Mouse (Mus musculus): Measurements from ENCODE around the gene Hist1h3i. TPM values are rescaled to one million over a fixed set of nuclear protein-coding genes. Genes with fewer than 3 reads are reported as not detected.
A peak's percentile ranks its signal among the peaks of the same experiment; 100 is the strongest.

Gene Hist1h3i
- total and polyA plus RNA-seq, 2 experiments from 2014 or later, result 20.0 to 291 TPM

DNA sequence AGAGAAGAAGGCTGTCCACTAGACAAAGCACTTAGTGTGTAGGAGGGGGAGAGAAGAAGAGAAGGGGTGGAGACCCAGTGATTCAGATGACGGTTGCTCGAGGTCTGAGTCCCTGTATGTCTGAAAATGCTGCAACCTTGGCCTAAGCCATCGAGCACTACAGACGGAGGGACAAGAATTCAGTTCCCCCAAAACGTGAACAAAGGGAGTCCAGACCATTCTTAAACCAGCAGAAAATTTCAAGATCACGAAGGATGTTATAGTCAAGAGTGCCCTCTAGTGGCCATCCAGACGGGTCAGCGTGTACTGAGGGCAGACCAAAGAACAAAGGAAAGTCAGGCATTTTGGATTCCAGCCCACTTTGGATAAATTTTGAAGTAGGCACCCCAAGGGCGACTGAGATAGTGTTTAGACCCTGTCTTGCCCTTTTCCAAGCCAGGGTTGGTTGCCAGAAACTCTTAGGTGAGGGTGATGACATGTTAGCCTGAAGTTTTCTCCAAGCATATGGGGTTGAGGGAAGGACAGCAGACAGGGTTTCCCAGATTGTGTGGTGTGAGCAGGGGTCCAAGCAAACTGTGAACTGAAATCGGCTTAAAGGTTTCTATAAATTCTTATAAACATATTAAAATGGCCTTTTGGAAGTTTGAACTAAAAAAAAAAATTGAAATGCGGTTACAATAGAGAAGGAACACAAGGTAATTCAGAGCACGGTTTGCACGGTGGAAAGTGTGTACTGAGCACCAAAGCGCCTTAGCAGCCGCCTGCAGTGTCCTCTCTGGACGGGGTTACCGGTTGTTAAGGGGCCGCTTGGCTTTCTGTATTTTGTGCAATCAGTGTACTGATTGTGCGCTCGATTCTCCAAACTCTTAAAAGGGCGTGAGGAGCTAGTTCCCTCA lies 48.9 kb downstream of the Hist1h3i start:
- Histone ChIP-seq H3K4me3 (ENCODE audit: low read depth, low read length) (peak overlapping the region; percentile 49), H3K4me2 (ENCODE audit: low read depth) (peak overlapping the region; percentile 69), H3K9ac (peak overlapping the region; percentile 64), H3K27ac (ENCODE audit: low read depth, low read length) (peak overlapping the region; percentile 94), H3K36me3 (ENCODE audit: insufficient read depth) (no peaks in the 10 kb centered on the region), H3K4me1 (ENCODE audit: insufficient read depth) (peaks cover 4% of the 10 kb centered on the region; the same call in 1 of the 2 replicates), H3K27me3 (ENCODE audit: insufficient read depth, low read length) (no peaks in the 10 kb centered on the region), H3K9me3 (ENCODE audit: low read length) (no peaks in the 10 kb centered on the region)
- WGBS, result under 1% methylated on average over 21 of the region's 21 CpGs
- peak; percentile 88 for TF ChIP-seq CTCF (IDR thresholded peaks at IDR 0.05; ENCODE audit: low read depth)
- ATAC-seq, result peak; percentile 81
- peak; percentile 93 for DNase-seq

DNA sequence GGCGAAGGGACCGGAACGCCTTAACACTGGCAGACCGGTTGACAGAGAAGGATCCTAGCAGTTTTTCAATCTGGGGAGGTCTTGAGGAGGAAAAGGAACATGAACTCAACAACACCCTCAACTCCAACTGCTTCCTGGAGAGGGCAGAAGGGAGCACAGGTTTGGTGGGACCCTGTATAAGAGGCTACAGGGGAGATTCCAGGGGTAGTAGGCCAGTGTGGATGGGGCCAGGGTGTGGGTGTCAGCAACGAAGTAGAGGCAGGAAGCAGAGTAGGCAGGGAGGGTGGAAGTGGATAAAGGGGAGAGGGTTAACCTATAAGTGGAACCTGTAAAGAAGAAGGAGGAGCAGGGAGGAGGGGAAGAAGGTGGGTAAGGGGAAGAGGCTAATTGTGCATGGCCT lies 49.7 kb downstream of the Hist1h3i start:
- H3K9me3 ChIP-seq (ENCODE audit: low read length), result no peaks in the 10 kb centered on the region
- peak overlapping the region; percentile 64; the same call in 1 of the 2 replicates for H3K9ac ChIP-seq
- peaks cover 4% of the 10 kb centered on the region; the same call in 1 of the 2 replicates for H3K4me1 ChIP-seq (ENCODE audit: insufficient read depth)
- no peak for DNase-seq
- WGBS, result 73% methylated on average over 5 of the region's 5 CpGs
- peak; percentile 5; the same call in 1 of the 2 replicates for ATAC-seq
- no peaks in the 10 kb centered on the region for H3K36me3 ChIP-seq (ENCODE audit: insufficient read depth)
- no peak overlapping the region for H3K4me3 ChIP-seq (ENCODE audit: low read depth, low read length)
- H3K4me2 ChIP-seq (ENCODE audit: low read depth), result 0 out of 2 replicates have a peak overlapping the region, but pooled peaks have one; percentile 69
- peak overlapping the region; percentile 94 for H3K27ac ChIP-seq (ENCODE audit: low read depth, low read length)
- peak; percentile 43 for TF ChIP-seq CTCF (IDR thresholded peaks at IDR 0.05; ENCODE audit: low read depth)
- H3K27me3 ChIP-seq (ENCODE audit: insufficient read depth, low read length), result no peaks in the 10 kb centered on the region

Small RNAs within 50 kb of the gene (microRNA-seq; reads per million reads assigned to microRNA genes)
- gene Gm19658 (0 reads per million in 2 experiments), gene Gm44346 (0 reads per million in 2 experiments), gene Gm44454 (0 reads per million in 2 experiments), gene Gm44466 (0 reads per million in 2 experiments)

Other genes starting within 250 kb of the Hist1h3i start
- not detected in 2 replicates for gene Olfr1366, start 240.6 kb downstream of the Hist1h3i start, total RNA-seq (2014; rRNA removed)
- 0.15 TPM in 2 replicates for gene Olfr1366, start 240.6 kb downstream of the Hist1h3i start, polyA plus RNA-seq (2015; fragmentation: Nextera tagmentation; extraction: Ambion mirVana)
- gene Olfr1535, start 223.5 kb downstream of the Hist1h3i start, total RNA-seq (2014; rRNA removed), result not detected in 2 replicates
- gene Olfr1535, start 223.5 kb downstream of the Hist1h3i start, polyA plus RNA-seq (2015; fragmentation: Nextera tagmentation; extraction: Ambion mirVana), result 0.06 and 0.07 TPM in 2 replicates
- gene Olfr1364, start 201.6 kb downstream of the Hist1h3i start, total RNA-seq (2014; rRNA removed), result not detected in 2 replicates
- not detected in 2 replicates for gene Olfr1364, start 201.6 kb downstream of the Hist1h3i start, polyA plus RNA-seq (2015; fragmentation: Nextera tagmentation; extraction: Ambion mirVana)
- not detected in 2 replicates for gene Olfr1362, start 169.3 kb downstream of the Hist1h3i start, total RNA-seq (2014; rRNA removed)
- gene Olfr1362, start 169.3 kb downstream of the Hist1h3i start, polyA plus RNA-seq (2015; fragmentation: Nextera tagmentation; extraction: Ambion mirVana), result not detected in 2 replicates
- gene Olfr11, start 140.9 kb downstream of the Hist1h3i start, total RNA-seq (2014; rRNA removed), result not detected in 2 replicates
- not detected in 2 replicates for gene Olfr11, start 140.9 kb downstream of the Hist1h3i start, polyA plus RNA-seq (2015; fragmentation: Nextera tagmentation; extraction: Ambion mirVana)
- gene Olfr1361, start 120.0 kb downstream of the Hist1h3i start, total RNA-seq (2014; rRNA removed), result not detected in 2 replicates
- gene Olfr1361, start 120.0 kb downstream of the Hist1h3i start, polyA plus RNA-seq (2015; fragmentation: Nextera tagmentation; extraction: Ambion mirVana), result not detected in 2 replicates
- gene Olfr1360, start 106.0 kb downstream of the Hist1h3i start, total RNA-seq (2014; rRNA removed), result not detected in 2 replicates
- gene Olfr1360, start 106.0 kb downstream of the Hist1h3i start, polyA plus RNA-seq (2015; fragmentation: Nextera tagmentation; extraction: Ambion mirVana), result not detected in 2 replicates
- not detected in 2 replicates for gene Olfr1359, start 85.3 kb downstream of the Hist1h3i start, total RNA-seq (2014; rRNA removed)
- gene Olfr1359, start 85.3 kb downstream of the Hist1h3i start, polyA plus RNA-seq (2015; fragmentation: Nextera tagmentation; extraction: Ambion mirVana), result not detected in 2 replicates
- gene Hist1h2bl, start 67.2 kb downstream of the Hist1h3i start, total RNA-seq (2014; rRNA removed), result 131 and 141 TPM in 2 replicates
- gene Hist1h2bl, start 67.2 kb downstream of the Hist1h3i start, polyA plus RNA-seq (2015; fragmentation: Nextera tagmentation; extraction: Ambion mirVana), result 0.65 and 0.73 TPM in 2 replicates
- gene Hist1h2ai, start 66.9 kb downstream of the Hist1h3i start, total RNA-seq (2014; rRNA removed), result 342 and 560 TPM in 2 replicates
- 12.1 and 14.6 TPM in 2 replicates for gene Hist1h2ai, start 66.9 kb downstream of the Hist1h3i start, polyA plus RNA-seq (2015; fragmentation: Nextera tagmentation; extraction: Ambion mirVana)
- gene Hist1h3h, start 65.7 kb downstream of the Hist1h3i start, total RNA-seq (2014; rRNA removed), result 277 and 308 TPM in 2 replicates
- 0.75 and 1.3 TPM in 2 replicates for gene Hist1h3h, start 65.7 kb downstream of the Hist1h3i start, polyA plus RNA-seq (2015; fragmentation: Nextera tagmentation; extraction: Ambion mirVana)
- gene Hist1h2bm, start 61.3 kb downstream of the Hist1h3i start, total RNA-seq (2014; rRNA removed), result 308 and 356 TPM in 2 replicates
- gene Hist1h2bm, start 61.3 kb downstream of the Hist1h3i start, polyA plus RNA-seq (2015; fragmentation: Nextera tagmentation; extraction: Ambion mirVana), result 0.34 TPM in 1 of 2 replicates, not detected in the other
- gene Hist1h4j, start 48.3 kb downstream of the Hist1h3i start, total RNA-seq (2014; rRNA removed), result 282 and 307 TPM in 2 replicates
- gene Hist1h4j, start 48.3 kb downstream of the Hist1h3i start, polyA plus RNA-seq (2015; fragmentation: Nextera tagmentation; extraction: Ambion mirVana), result not detected in 2 replicates
- 635 and 850 TPM in 2 replicates for gene Hist1h4k, start 32.9 kb downstream of the Hist1h3i start, total RNA-seq (2014; rRNA removed)
- gene Hist1h4k, start 32.9 kb downstream of the Hist1h3i start, polyA plus RNA-seq (2015; fragmentation: Nextera tagmentation; extraction: Ambion mirVana), result not detected in 2 replicates
- 242 and 258 TPM in 2 replicates for gene Hist1h2ak, start 29.5 kb downstream of the Hist1h3i start, total RNA-seq (2014; rRNA removed)
- 4.4 and 5.2 TPM in 2 replicates for gene Hist1h2ak, start 29.5 kb downstream of the Hist1h3i start, polyA plus RNA-seq (2015; fragmentation: Nextera tagmentation; extraction: Ambion mirVana)
- gene Hist1h2bn, start 29.2 kb downstream of the Hist1h3i start, total RNA-seq (2014; rRNA removed), result 157 and 249 TPM in 2 replicates
- not detected in 2 replicates for gene Hist1h2bn, start 29.2 kb downstream of the Hist1h3i start, polyA plus RNA-seq (2015; fragmentation: Nextera tagmentation; extraction: Ambion mirVana)
- 140 and 182 TPM in 2 replicates for gene Hist1h1b, start 2.7 kb downstream of the Hist1h3i start, total RNA-seq (2014; rRNA removed)
- 4.0 and 4.7 TPM in 2 replicates for gene Hist1h1b, start 2.7 kb downstream of the Hist1h3i start, polyA plus RNA-seq (2015; fragmentation: Nextera tagmentation; extraction: Ambion mirVana)
- gene Hist1h2an, start 3.8 kb upstream of the Hist1h3i start, total RNA-seq (2014; rRNA removed), result 143 and 154 TPM in 2 replicates
- gene Hist1h2an, start 3.8 kb upstream of the Hist1h3i start, polyA plus RNA-seq (2015; fragmentation: Nextera tagmentation; extraction: Ambion mirVana), result 1.1 and 1.6 TPM in 2 replicates
- gene Hist1h2bp, start 4.1 kb upstream of the Hist1h3i start, total RNA-seq (2014; rRNA removed), result 46.4 and 70.5 TPM in 2 replicates
- gene Hist1h2bp, start 4.1 kb upstream of the Hist1h3i start, polyA plus RNA-seq (2015; fragmentation: Nextera tagmentation; extraction: Ambion mirVana), result 0.28 TPM in 1 of 2 replicates, not detected in the other
- 214 and 268 TPM in 2 replicates for gene Hist1h2bq, start 26.8 kb upstream of the Hist1h3i start, total RNA-seq (2014; rRNA removed)
- 4.6 and 5.2 TPM in 2 replicates for gene Hist1h2bq, start 26.8 kb upstream of the Hist1h3i start, polyA plus RNA-seq (2015; fragmentation: Nextera tagmentation; extraction: Ambion mirVana)
- gene Hist1h2ao, start 27.1 kb upstream of the Hist1h3i start, total RNA-seq (2014; rRNA removed), result 1.0 TPM in 1 of 2 replicates, not detected in the other
- gene Hist1h2ao, start 27.1 kb upstream of the Hist1h3i start, polyA plus RNA-seq (2015; fragmentation: Nextera tagmentation; extraction: Ambion mirVana), result 1.6 TPM in 1 of 2 replicates, not detected in the other
- 1.3 and 1.7 TPM in 2 replicates for gene Hist1h4m, start 28.4 kb upstream of the Hist1h3i start, total RNA-seq (2014; rRNA removed)
- not detected in 2 replicates for gene Hist1h4m, start 28.4 kb upstream of the Hist1h3i start, polyA plus RNA-seq (2015; fragmentation: Nextera tagmentation; extraction: Ambion mirVana)
- 2,245 and 2,544 TPM in 2 replicates for gene Hist1h4n, start 48.8 kb upstream of the Hist1h3i start, total RNA-seq (2014; rRNA removed)
- gene Hist1h4n, start 48.8 kb upstream of the Hist1h3i start, polyA plus RNA-seq (2015; fragmentation: Nextera tagmentation; extraction: Ambion mirVana), result 2.4 and 5.0 TPM in 2 replicates
- gene Hist1h2ap, start 50.1 kb upstream of the Hist1h3i start, total RNA-seq (2014; rRNA removed), result 584 and 748 TPM in 2 replicates
- gene Hist1h2ap, start 50.1 kb upstream of the Hist1h3i start, polyA plus RNA-seq (2015; fragmentation: Nextera tagmentation; extraction: Ambion mirVana), result 655 and 1,288 TPM in 2 replicates
- 158 and 260 TPM in 2 replicates for gene Hist1h2br, start 50.4 kb upstream of the Hist1h3i start, total RNA-seq (2014; rRNA removed)
- gene Hist1h2br, start 50.4 kb upstream of the Hist1h3i start, polyA plus RNA-seq (2015; fragmentation: Nextera tagmentation; extraction: Ambion mirVana), result 4.6 and 4.9 TPM in 2 replicates
- gene Zfp184, start 161.7 kb upstream of the Hist1h3i start, total RNA-seq (2014; rRNA removed), result 20.7 and 21.6 TPM in 2 replicates
- 15.3 and 17.2 TPM in 2 replicates for gene Zfp184, start 161.7 kb upstream of the Hist1h3i start, polyA plus RNA-seq (2015; fragmentation: Nextera tagmentation; extraction: Ambion mirVana)
- 0.38 TPM in 1 of 2 replicates, not detected in the other for gene Pom121l2, start 197.8 kb upstream of the Hist1h3i start, total RNA-seq (2014; rRNA removed)
- not detected in 2 replicates for gene Pom121l2, start 197.8 kb upstream of the Hist1h3i start, polyA plus RNA-seq (2015; fragmentation: Nextera tagmentation; extraction: Ambion mirVana)
- not detected in 2 replicates for gene Prss16, start 226.4 kb upstream of the Hist1h3i start, total RNA-seq (2014; rRNA removed)
- not detected in 2 replicates for gene Prss16, start 226.4 kb upstream of the Hist1h3i start, polyA plus RNA-seq (2015; fragmentation: Nextera tagmentation; extraction: Ambion mirVana)